Mouse (Mus musculus) ES-E14 (cell line): ENCODE measurements at regions not wholly inside any gene's neighbourhood (a gene's known extent, or its start where the extent isn't known, plus 50 kb on each side); places are given as distances from the start of the nearest gene placed in this dataset.

Experiments
- DNase-seq: peaks from one replicate; pipeline ENCODE4 v3.0.0-alpha.2; 2013; ENCODE audit warnings: low read depth, low spot score
- H3K27ac ChIP-seq: 2 replicates; pipeline ENCODE4 v1.5.1; 2012; ENCODE audit warnings: low read depth, mild to moderate bottlenecking, low read length, moderate library complexity, mixed read lengths; ENCODE audit not compliant: poor library complexity, insufficient read depth, severe bottlenecking
- H3K36me3 ChIP-seq: 2 replicates; pipeline ENCODE4 v1.6.1; 2012; ENCODE audit warnings: mild to moderate bottlenecking, low read length, moderate library complexity, mixed read lengths; ENCODE audit not compliant: control insufficient read depth, poor library complexity, insufficient read depth, severe bottlenecking
- H3K4me1 ChIP-seq, 2 experiments: fragments of 150-350 bp in 1 of 2; sonication (generic) in 1 of 2; 2 replicates each; pipeline ENCODE4 v1.6.1; 2012; ENCODE audit warnings: low read length in 2 of 2, mild to moderate bottlenecking in 1 of 2, mixed read lengths in 1 of 2; ENCODE audit not compliant: control insufficient read depth in 2 of 2, insufficient read depth in 2 of 2, poor library complexity in 1 of 2
- H3K4me3 ChIP-seq, 2 experiments: fragments of 150-350 bp in 1 of 2; sonication (generic) in 1 of 2; 2 replicates each; pipeline ENCODE4 v1.5.1; 2012; ENCODE audit warnings: low read length in 2 of 2, low read depth in 1 of 2, mild to moderate bottlenecking in 1 of 2, mixed read lengths in 1 of 2; ENCODE audit not compliant: insufficient read depth in 1 of 2, poor library complexity in 1 of 2, severe bottlenecking in 1 of 2
- H3K9ac ChIP-seq: 2 replicates; pipeline ENCODE4 v1.6.1; 2012; ENCODE audit warnings: low read depth, mild to moderate bottlenecking, low read length, mixed read lengths; ENCODE audit not compliant: poor library complexity, insufficient read depth, severe bottlenecking
- H3K9me3 ChIP-seq: fragments of 150-350 bp; sonication (generic); 2 replicates; pipeline ENCODE4 v1.6.1; 2012; ENCODE audit warnings: low read depth, mild to moderate bottlenecking, low read length; ENCODE audit not compliant: control insufficient read depth, insufficient read depth
- HCFC1 ChIP-seq: IDR thresholded peaks from 2 replicates; pipeline ENCODE4 v1.6.1; 2012; ENCODE audit warnings: low read length, inconsistent platforms, borderline replicate concordance; ENCODE audit not compliant: insufficient read depth
- ZC3H11A ChIP-seq: IDR thresholded peaks from 2 replicates; pipeline ENCODE4 v1.6.1; 2012; ENCODE audit warnings: low read depth, mild to moderate bottlenecking, inconsistent platforms, low read length, borderline replicate concordance
- in situ Hi-C, 2 experiments: fragments of 600-800 bp; cut with MboI; formaldehyde crosslinking; loops; one replicate each; pipeline ENCODE4 v1.15.1; 2025; ENCODE audit warnings: low sequenced_read_pairs in 2 of 2, inconsistent platforms in 1 of 2; ENCODE audit not compliant: unreplicated experiment in 2 of 2

DNA sequence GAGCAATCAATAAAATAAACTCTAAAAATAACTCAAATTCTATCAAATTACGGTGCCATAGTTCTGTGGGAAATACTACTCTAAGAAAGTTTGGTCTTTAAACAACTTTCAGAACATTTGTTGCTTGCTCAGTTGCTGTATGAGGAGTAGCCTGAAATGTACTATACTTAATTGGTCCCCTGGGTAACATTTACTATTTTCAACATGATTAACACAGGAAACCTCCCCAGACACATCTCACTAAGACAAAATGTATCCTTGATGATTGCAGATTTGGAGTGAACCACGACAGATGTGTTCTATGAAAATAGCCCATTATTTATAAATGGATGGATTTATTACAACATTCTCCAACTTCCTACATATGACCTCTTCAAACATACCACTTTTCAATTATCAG, 1055.6 kb upstream of the 4930412O13Rik start:
- no peak for TF ChIP-seq ZC3H11A
- no peak for TF ChIP-seq HCFC1
- in situ Hi-C loops, result no loop called here
- no peak for DNase-seq

More for the DNA sequence above, 1055.6 kb upstream of the 4930412O13Rik start:
- Histone ChIP-seq H3K4me1 (no peaks in the 10 kb centered on the region), H3K4me3 (no peak overlapping the region), H3K27ac (no peak overlapping the region), H3K9me3 (no peaks in the 10 kb centered on the region), H3K36me3 (no peaks in the 10 kb centered on the region), H3K9ac (no peak overlapping the region)
